Mouse (Mus musculus) testis, postnatal 14 days (tissue): Measurements from ENCODE around the gene Gsc.
"Not testable (repeated sequence)": the region's sequence is repeated elsewhere in the genome, so short reads cannot be mapped to it uniquely, and the experiment has no call there.

Experiments
- DNase-seq: peaks from one replicate; pipeline ENCODE4 v3.0.0; 2021; ENCODE audit warnings: low spot score

Gene Gsc

DNA sequence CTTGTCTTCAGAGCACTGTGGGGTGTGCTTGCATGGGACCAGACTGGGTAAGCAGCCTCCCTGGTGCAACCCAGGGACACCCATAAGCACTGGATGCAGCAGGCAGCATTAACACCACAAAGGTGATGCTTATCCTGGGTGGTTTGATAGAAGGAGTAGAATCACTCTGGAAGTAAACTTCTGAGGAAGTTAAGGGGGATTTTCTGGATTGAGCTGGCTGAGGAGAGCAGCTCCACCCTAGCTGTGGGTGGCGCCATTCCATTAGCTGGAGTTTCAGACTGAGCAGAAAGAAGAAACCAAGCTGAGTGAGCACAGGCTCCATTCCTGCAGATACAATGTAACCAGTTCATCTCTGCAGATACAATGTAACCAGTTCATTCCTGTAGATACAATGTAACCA is 20.1 kb downstream of the Gsc start:
- no peak for DNase-seq

DNA sequence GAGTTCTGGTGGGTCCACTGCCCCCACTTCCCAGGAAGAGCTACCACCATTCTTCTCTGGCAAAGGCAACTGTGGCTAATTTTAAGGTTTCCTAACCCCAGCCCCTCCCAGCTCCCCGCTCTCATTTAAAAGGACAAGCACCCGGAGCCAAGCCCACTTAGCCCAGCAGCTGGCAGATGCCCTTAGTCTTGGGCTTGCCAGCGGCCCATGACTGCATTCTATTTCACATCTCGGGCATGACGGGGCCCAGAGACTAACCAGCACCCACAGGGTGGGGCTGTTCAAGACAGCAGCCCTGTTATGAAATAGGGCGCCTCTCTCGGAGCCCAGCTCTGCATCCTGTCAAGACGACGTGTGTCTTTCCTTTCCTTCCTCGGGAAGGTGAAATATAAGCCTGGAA is 22.9 kb downstream of the Gsc start:
- DNase-seq = no peak

GRCm38 (mm10) chr12:104448099-104448498 is 25.0 kb downstream of the Gsc start:
- peak; percentile 74 for DNase-seq

DNA sequence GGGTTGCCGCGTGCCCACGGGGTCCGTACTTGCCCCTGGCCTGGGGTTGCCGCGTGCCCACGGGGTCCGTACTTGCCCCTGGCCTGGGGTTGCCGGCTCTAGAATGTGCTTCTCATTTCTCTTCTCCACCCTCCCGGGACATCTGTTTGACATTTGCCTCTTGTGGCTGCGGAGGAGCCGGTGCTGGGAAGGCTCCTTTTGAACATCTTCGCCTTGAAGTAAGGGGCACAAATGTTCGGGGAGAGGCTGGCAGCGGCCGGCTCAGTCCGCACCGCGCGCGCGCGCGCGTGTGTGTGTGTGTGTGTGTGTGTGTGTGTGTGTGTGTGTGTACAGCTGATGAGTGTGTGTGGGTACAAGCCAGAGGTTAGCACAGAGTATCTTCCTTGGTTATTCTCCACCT is 26.1 kb downstream of the Gsc start:
- not testable (repeated sequence) for DNase-seq

DNA sequence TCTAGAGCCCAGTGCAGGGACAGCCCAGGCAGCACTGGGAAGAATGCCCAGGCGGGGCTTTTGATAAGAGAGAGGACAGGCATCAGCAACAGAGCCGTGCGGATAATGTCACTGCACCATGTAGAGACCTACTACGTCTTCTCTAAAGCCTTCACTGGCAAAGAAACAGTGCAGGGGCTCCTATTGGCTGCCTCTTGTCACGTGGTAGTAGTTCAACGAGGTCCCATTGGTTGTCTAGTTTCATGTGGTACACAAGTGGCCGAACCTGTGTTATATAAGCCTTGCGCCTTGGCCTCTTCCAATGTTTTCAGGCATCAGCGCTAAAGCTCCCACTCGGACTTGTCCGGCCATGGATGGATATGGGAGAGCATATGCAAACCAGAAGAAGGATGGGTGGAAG is 29.4 kb downstream of the Gsc start:
- peak; percentile 50 for DNase-seq

GRCm38 (mm10) chr12:104440087-104440760 is 32.9 kb downstream of the Gsc start:
- peak; percentile 73 for DNase-seq

DNA sequence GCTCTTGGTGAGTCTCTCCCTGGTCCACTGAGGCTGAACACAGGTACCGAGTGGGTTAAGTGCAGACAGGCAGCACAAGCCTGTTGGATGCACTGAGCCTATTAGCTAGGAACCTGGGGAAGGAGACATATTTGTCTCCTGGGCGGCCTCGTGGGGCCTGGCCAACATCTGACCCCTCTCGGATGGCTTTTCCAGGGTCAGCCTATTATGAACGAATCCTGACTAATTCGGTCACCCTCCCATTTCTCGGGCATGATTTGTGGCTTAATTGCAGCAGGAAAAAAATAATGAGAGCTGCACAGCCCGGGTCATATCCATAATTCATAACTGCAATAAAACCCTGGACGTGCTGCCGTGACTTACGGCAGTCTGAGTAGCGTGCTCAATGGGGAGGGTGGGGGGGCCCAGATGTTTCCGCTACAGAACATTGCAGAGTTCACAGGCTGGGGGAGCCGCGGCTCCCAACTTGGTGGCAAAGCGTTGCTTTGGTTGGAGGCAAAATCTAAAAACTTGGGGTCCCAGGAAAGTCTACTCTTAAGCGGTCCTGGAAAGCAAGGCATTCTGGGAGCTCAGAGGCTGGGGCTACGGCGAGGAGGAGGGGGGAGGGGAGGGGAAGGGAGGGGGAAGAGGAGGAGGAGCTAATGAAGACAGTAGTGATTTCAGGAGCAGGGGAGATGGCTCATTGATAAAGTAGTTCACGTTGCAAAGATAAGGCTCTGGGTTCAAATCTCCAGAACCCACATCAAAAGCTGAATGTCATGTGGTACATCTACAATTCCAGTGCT is 39.0 kb downstream of the Gsc start:
- no peak for DNase-seq

DNA sequence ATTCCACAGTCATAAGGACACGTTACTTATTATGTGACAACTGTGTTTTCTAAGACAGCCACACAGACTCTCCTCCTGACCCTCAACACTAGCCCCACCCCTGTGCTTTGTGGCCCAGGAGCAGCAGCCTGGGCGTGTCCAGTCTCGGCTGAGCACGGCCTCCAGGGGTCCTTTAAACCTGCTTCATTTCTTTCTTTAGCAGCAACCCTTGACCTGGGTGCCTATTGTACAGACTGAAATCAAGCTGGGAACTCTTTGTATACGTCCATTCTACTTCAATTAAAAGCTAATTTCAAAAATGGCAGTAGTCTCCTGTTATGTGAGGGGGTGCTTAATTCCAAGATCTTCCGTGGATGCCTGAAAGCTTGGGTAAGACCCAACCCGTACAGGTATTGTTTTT is 39.9 kb downstream of the Gsc start:
- DNase-seq = no peak

GRCm38 (mm10) chr12:104431359-104431758 is 41.8 kb downstream of the Gsc start:
- no peak for DNase-seq

DNA sequence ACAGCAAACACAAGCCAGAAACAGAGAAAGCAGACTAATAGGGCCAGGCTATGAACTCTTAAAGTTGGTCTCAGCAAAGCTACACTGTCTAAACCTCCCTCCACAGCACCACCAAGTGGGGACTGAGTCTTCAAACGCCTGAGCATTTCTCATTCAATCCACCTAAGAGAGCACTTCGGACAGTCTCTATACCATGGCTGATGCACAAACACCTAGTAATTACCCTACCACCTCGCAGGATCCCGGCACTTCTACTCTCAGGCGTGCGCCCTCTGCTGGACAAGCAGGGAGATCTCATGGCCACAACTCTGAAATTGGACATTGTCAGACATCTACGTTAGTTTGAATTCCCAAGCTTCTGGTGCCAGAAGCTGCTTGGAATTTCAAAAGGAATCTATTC is 46.2 kb downstream of the Gsc start:
- no peak for DNase-seq

GRCm38 (mm10) chr12:104425591-104425990 is 47.5 kb downstream of the Gsc start:
- DNase-seq = no peak

GRCm38 (mm10) chr12:104422615-104423392 is 50.3 kb downstream of the Gsc start:
- DNase-seq = no peak
